Mouse (Mus musculus) CH12.LX (cell line): ENCODE measurements at regions not wholly inside any gene's neighbourhood (a gene's known extent, or its start where the extent isn't known, plus 50 kb on each side); places are given as distances from the start of the nearest gene placed in this dataset.

Experiments
- DNase-seq: peaks from one replicate; pipeline ENCODE4 v3.0.0-alpha.2; 2013; ENCODE audit errors: extremely low read depth
- H3K27ac ChIP-seq: 2 replicates; pipeline ENCODE4 v1.5.1; 2012; ENCODE audit warnings: low read depth, mild to moderate bottlenecking, control low read depth, moderate library complexity; ENCODE audit not compliant: insufficient read depth
- H3K27me3 ChIP-seq: replicated peaks from 2 replicates; pipeline ENCODE3; 2012; ENCODE audit warnings: inconsistent platforms
- H3K36me3 ChIP-seq, 2 experiments: replicated peaks in 1 of 2; 2 replicates each; pipeline versions ENCODE3 to v1.6.1; 2012; ENCODE audit warnings: inconsistent platforms in 1 of 2, low read length in 1 of 2, mild to moderate bottlenecking in 1 of 2, mixed read lengths in 1 of 2, moderate library complexity in 1 of 2; ENCODE audit not compliant: control insufficient read depth in 1 of 2, insufficient read depth in 1 of 2
- H3K4me1 ChIP-seq, 2 experiments: 2 replicates each; pipeline ENCODE4 v1.6.1; 2012; ENCODE audit warnings: inconsistent platforms in 1 of 2, moderate library complexity in 1 of 2; ENCODE audit not compliant: insufficient read depth in 2 of 2, control insufficient read depth in 1 of 2
- H3K4me2 ChIP-seq: 2 replicates; pipeline ENCODE4 v1.6.1; 2012; ENCODE audit warnings: low read depth, mild to moderate bottlenecking, control low read depth; ENCODE audit not compliant: poor library complexity, insufficient read depth, severe bottlenecking
- H3K4me3 ChIP-seq, 3 experiments: fragments of 150-350 bp in 1 of 3; sonication (generic) in 1 of 3; replicated peaks in 1 of 3; 2 replicates each; pipeline versions ENCODE3 to v1.5.1; 2011 to 2012; ENCODE audit warnings: low read depth in 2 of 3, low read length in 2 of 3, mild to moderate bottlenecking in 2 of 3, moderate library complexity in 2 of 3, control low read depth in 1 of 3, improper control_type of control experiment in 1 of 3, inconsistent platforms in 1 of 3, mixed read lengths in 1 of 3; ENCODE audit not compliant: poor library complexity in 1 of 3
- H3K79me2 ChIP-seq: replicated peaks from 2 replicates; pipeline ENCODE4 v1.6.1; 2012; ENCODE audit warnings: mild to moderate bottlenecking, moderate library complexity; ENCODE audit not compliant: control insufficient read depth, poor library complexity, insufficient read depth, severe bottlenecking; ENCODE audit errors: extremely low read depth
- H3K9ac ChIP-seq: 2 replicates; pipeline ENCODE4 v1.6.1; 2012; ENCODE audit warnings: low read depth, mild to moderate bottlenecking, control low read depth, moderate library complexity; ENCODE audit not compliant: insufficient read depth
- H3K9me3 ChIP-seq: replicated peaks from 2 replicates; pipeline ENCODE3; 2012; ENCODE audit warnings: low read length, inconsistent platforms, mixed read lengths
- BHLHE40 ChIP-seq: IDR thresholded peaks from 2 replicates; pipeline ENCODE4 v1.6.1; 2011; ENCODE audit warnings: mild to moderate bottlenecking, low read depth, low read length, improper control_type of control experiment
- CHD1 ChIP-seq: IDR thresholded peaks from 2 replicates; pipeline ENCODE4 v1.6.1; 2012; ENCODE audit warnings: low read depth, low read length, improper control_type of control experiment, inconsistent platforms
- CHD2 ChIP-seq: IDR thresholded peaks from 2 replicates; pipeline ENCODE4 v1.6.1; 2011; ENCODE audit warnings: low read length, improper control_type of control experiment
- E2F4 ChIP-seq: IDR thresholded peaks from 2 replicates; pipeline ENCODE4 v1.6.1; 2011; ENCODE audit warnings: low read depth, low read length, improper control_type of control experiment; ENCODE audit not compliant: insufficient replicate concordance
- ELF1 ChIP-seq: IDR thresholded peaks from 2 replicates; pipeline ENCODE4 v1.6.1; 2014; ENCODE audit warnings: low read depth, mild to moderate bottlenecking, inconsistent platforms, low read length, improper control_type of control experiment
- EP300 ChIP-seq: IDR thresholded peaks from 2 replicates; pipeline ENCODE4 v1.6.1; 2011; ENCODE audit warnings: low read length, improper control_type of control experiment
- ETS1 ChIP-seq: conservative IDR thresholded peaks from 2 replicates; pipeline ENCODE4 v1.6.1; 2012; ENCODE audit warnings: low read depth, mild to moderate bottlenecking, inconsistent platforms, low read length, improper control_type of control experiment, moderate library complexity
- IRF4 ChIP-seq: IDR thresholded peaks from 2 replicates; pipeline ENCODE4 v1.6.1; 2014; ENCODE audit warnings: low read depth, mild to moderate bottlenecking, inconsistent platforms, low read length, improper control_type of control experiment
- KAT2A ChIP-seq: IDR thresholded peaks from 2 replicates; pipeline ENCODE4 v1.6.1; 2012; ENCODE audit warnings: low read length, improper control_type of control experiment, inconsistent platforms; ENCODE audit not compliant: insufficient replicate concordance
- MAFK ChIP-seq: IDR thresholded peaks from 2 replicates; pipeline ENCODE4 v1.6.1; 2011; ENCODE audit warnings: low read length, improper control_type of control experiment; ENCODE audit not compliant: insufficient replicate concordance
- MAX ChIP-seq: IDR thresholded peaks from 2 replicates; pipeline ENCODE4 v1.6.1; 2011; ENCODE audit warnings: low read length, improper control_type of control experiment
- MAZ ChIP-seq: IDR thresholded peaks from 2 replicates; pipeline ENCODE4 v1.6.1; 2012; ENCODE audit warnings: low read depth, mild to moderate bottlenecking, inconsistent platforms, low read length, improper control_type of control experiment, moderate library complexity
- NELFE ChIP-seq: IDR thresholded peaks from 2 replicates; pipeline ENCODE4 v1.6.1; 2011; ENCODE audit warnings: low read depth, low read length, improper control_type of control experiment
- POLR2A ChIP-seq: IDR thresholded peaks from 2 replicates; pipeline ENCODE4 v1.6.1; 2011; ENCODE audit warnings: low read depth, mild to moderate bottlenecking, improper control_type of control experiment, low read length
- RAD21 ChIP-seq: IDR thresholded peaks from 2 replicates; pipeline ENCODE4 v1.6.1; 2011; ENCODE audit warnings: low read depth, mild to moderate bottlenecking, low read length, improper control_type of control experiment, moderate library complexity
- RCOR1 ChIP-seq: conservative IDR thresholded peaks from 2 replicates; pipeline ENCODE4 v1.6.1; 2012; ENCODE audit warnings: low read depth, mild to moderate bottlenecking, inconsistent platforms, low read length, improper control_type of control experiment
- SIN3A ChIP-seq: IDR thresholded peaks from 2 replicates; pipeline ENCODE4 v1.6.1; 2012; ENCODE audit warnings: low read length, improper control_type of control experiment, inconsistent platforms
- SMC3 ChIP-seq: IDR thresholded peaks from 2 replicates; pipeline ENCODE4 v1.6.1; 2011; ENCODE audit warnings: low read depth, low read length, improper control_type of control experiment
- TBP ChIP-seq: conservative IDR thresholded peaks from 2 replicates; pipeline ENCODE4 v1.6.1; 2011; ENCODE audit warnings: low read depth, low read length, improper control_type of control experiment
- UBTF ChIP-seq: IDR thresholded peaks from 2 replicates; pipeline ENCODE4 v1.6.1; 2012; ENCODE audit warnings: low read depth, mild to moderate bottlenecking, inconsistent platforms, low read length, improper control_type of control experiment, moderate library complexity
- USF1 ChIP-seq: IDR thresholded peaks from 2 replicates; pipeline ENCODE4 v1.6.1; 2014; ENCODE audit warnings: low read depth, mild to moderate bottlenecking, inconsistent platforms, low read length, improper control_type of control experiment
- ZKSCAN1 ChIP-seq: IDR thresholded peaks from 2 replicates; pipeline ENCODE4 v1.6.1; 2012; ENCODE audit warnings: low read depth, inconsistent platforms, low read length, improper control_type of control experiment, borderline replicate concordance
- ZNF384 ChIP-seq: IDR thresholded peaks from 2 replicates; pipeline ENCODE4 v1.6.1; 2012; ENCODE audit warnings: low read depth, low read length, improper control_type of control experiment, inconsistent platforms
- dilution Hi-C: fragments of 300-500 bp; cut with MboI; formaldehyde crosslinking; loops from 2 replicates; pipeline ENCODE4 v1.14.3; 2020; ENCODE audit warnings: low sequenced_read_pairs; ENCODE audit not compliant: extremely low pct_unique_long_range_greater_than_20kb, extremely low pct_ligation_motif_present
- in situ Hi-C: fragments of 300-500 bp; cut with MboI; formaldehyde crosslinking; loops from 3 replicates; pipeline ENCODE4 v1.14.3; 2019; ENCODE audit warnings: low sequenced_read_pairs, low pct_ligation_motif_present, low pct_unique_long_range_greater_than_20kb, mixed read lengths

DNA sequence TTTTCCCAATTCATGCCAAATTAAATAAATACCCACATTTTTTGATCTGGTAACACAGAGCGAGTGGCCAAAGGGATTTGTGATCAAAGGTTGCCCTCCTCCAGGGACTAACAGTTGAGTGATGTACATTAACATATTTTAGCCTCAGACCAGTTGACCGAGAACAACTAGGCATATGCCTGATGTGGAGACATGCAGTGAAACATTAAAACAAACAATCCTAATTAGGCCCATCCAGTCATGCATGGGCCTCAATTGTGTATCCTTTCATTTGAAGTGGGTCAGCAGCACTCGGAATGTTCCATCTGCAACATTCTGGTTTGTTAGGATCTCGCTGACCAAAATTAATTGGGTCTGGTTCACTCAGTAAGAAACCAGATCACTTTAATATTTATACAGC is 199.4 kb upstream of the Pik3r1 start:
- no peak for DNase-seq
- dilution Hi-C loops: no loop called here
- no peaks in the 10 kb centered on the region for H3K36me3 ChIP-seq
- in situ Hi-C loops: no loop called here
- H3K4me2 ChIP-seq: no peak overlapping the region
- no peaks in the 10 kb centered on the region for H3K9me3 ChIP-seq
- no peaks in the 10 kb centered on the region for H3K27me3 ChIP-seq
- H3K9ac ChIP-seq: no peak overlapping the region
- no peak for TF ChIP-seq IRF4
- no peak for TF ChIP-seq MAX
- no peak for TF ChIP-seq RCOR1
- no peak for TF ChIP-seq BHLHE40
- TF ChIP-seq SIN3A: no peak
- no peak for TF ChIP-seq EP300
- no peak for TF ChIP-seq CHD2
- no peak for TF ChIP-seq ZKSCAN1
- no peak overlapping the region for H3K27ac ChIP-seq
- H3K4me3 ChIP-seq: no peak overlapping the region
- H3K79me2 ChIP-seq: no peaks in the 10 kb centered on the region
- peaks cover 0 to 7% of the 10 kb centered on the region in 2 experiments; a peak in 2 of 4 replicates for H3K4me1 ChIP-seq

DNA sequence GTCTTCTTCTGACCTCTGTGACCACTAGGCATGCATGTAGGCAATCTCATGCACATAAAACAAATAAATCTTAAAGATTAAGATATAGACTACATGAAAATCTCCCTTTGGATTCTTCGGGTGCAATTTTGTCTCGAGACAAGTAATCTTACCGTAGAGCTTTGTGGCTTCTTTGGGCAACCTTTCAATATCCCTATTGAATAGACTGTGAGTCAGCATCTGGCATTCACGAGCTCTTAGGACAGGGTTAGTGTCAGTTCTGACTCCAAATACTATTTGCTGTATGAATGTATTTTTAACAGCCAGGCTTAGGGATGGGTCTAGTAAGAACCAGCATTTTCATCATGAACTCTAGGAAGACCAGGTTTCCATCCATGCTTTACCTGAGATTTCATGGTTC is 208.7 kb upstream of the Pik3r1 start:
- in situ Hi-C loops: no loop called here

More for the DNA sequence above, 208.7 kb upstream of the Pik3r1 start:
- Histone ChIP-seq H3K9me3 (no peaks in the 10 kb centered on the region), H3K4me3 (no peak overlapping the region)
- dilution Hi-C loops: no loop called here
- TF ChIP-seq MAZ: no peak
- TF ChIP-seq MAFK: no peak
- no peak for TF ChIP-seq CHD1
- TF ChIP-seq ZKSCAN1: no peak
- TF ChIP-seq TBP: no peak
- TF ChIP-seq MAX: no peak
- no peak for TF ChIP-seq KAT2A
- no peak for TF ChIP-seq ETS1
- no peak for TF ChIP-seq POLR2A
- no peak for TF ChIP-seq SMC3
- TF ChIP-seq UBTF: no peak
- TF ChIP-seq IRF4: no peak
- no peak for TF ChIP-seq CHD2
- no peak for TF ChIP-seq ZNF384
- TF ChIP-seq NELFE: no peak
- TF ChIP-seq ELF1: no peak
- TF ChIP-seq RAD21: no peak
- TF ChIP-seq USF1: no peak
- no peak for TF ChIP-seq E2F4
- TF ChIP-seq, all 38 proteins: peak for 0
- Histone ChIP-seq H3K27me3 (no peaks in the 10 kb centered on the region), H3K27ac (no peak overlapping the region), H3K36me3 (no peaks in the 10 kb centered on the region), H3K9ac (no peak overlapping the region), H3K79me2 (no peaks in the 10 kb centered on the region), H3K4me2 (no peak overlapping the region), H3K4me1 (0 out of 4 replicates have a peak, but pooled peaks cover 0 to 2% of the 10 kb centered on the region in 2 experiments)
- no peak for DNase-seq
